Mouse (Mus musculus) thymus, postnatal 25 days (tissue): ENCODE results near the gene Dnm1.
"Not testable (repeated sequence)": the region's sequence is repeated elsewhere in the genome, so short reads cannot be mapped to it uniquely, and the experiment has no call there.

ENCODE experiments used
- DNase-seq: peaks from one replicate; pipeline ENCODE4 v3.0.0; 2022

The Dnm1 gene

GRCm38 (mm10) chr2:32308870-32309568 is 44.1 kb downstream of the Dnm1 start:
- DNase-seq, result no peak

- DNase-seq, result peak; percentile 54
Observed at GRCm38 (mm10) chr2:32307941-32308760, 45.0 kb downstream of the Dnm1 start.

- DNase-seq, result no peak
Observed at GRCm38 (mm10) chr2:32307247-32307798, 45.8 kb downstream of the Dnm1 start.

- DNase-seq, result no peak
Observed at GRCm38 (mm10) chr2:32306176-32306575, 47.0 kb downstream of the Dnm1 start.

GRCm38 (mm10) chr2:32305668-32306067 is 47.5 kb downstream of the Dnm1 start:
- DNase-seq, result no peak

GRCm38 (mm10) chr2:32304145-32304832 is 48.8 kb downstream of the Dnm1 start:
- peak; percentile 70 for DNase-seq

GRCm38 (mm10) chr2:32302952-32303351 is 50.2 kb downstream of the Dnm1 start:
- no peak for DNase-seq

- no peak for DNase-seq
Observed at GRCm38 (mm10) chr2:32299469-32299868, 53.7 kb downstream of the Dnm1 start.

- not testable (repeated sequence) for DNase-seq
Observed at GRCm38 (mm10) chr2:32295842-32296241, 57.3 kb downstream of the Dnm1 start.

- no peak for DNase-seq
Observed at GRCm38 (mm10) chr2:32295285-32295684, 57.9 kb downstream of the Dnm1 start.

- DNase-seq, result no peak
Observed at GRCm38 (mm10) chr2:32294348-32294747, 58.8 kb downstream of the Dnm1 start.

- DNase-seq, result no peak
Observed at GRCm38 (mm10) chr2:32289578-32289977, 63.6 kb downstream of the Dnm1 start.

- no peak for DNase-seq
Observed at GRCm38 (mm10) chr2:32288371-32288931, 64.7 kb downstream of the Dnm1 start.

GRCm38 (mm10) chr2:32287923-32288367 is 65.2 kb downstream of the Dnm1 start, which contains the start of gene Swi5:
Gene Swi5 (minus strand): TSS chr2:32288075.
- DNase-seq, result peak; percentile 96

GRCm38 (mm10) chr2:32287334-32287840 is 65.8 kb downstream of the Dnm1 start, which contains the start of gene Golga2:
Gene Golga2 (plus strand): TSS chr2:32287384.
- DNase-seq, result no peak

- DNase-seq, result no peak
Observed at GRCm38 (mm10) chr2:32283986-32284385, 69.2 kb downstream of the Dnm1 start.

GRCm38 (mm10) chr2:32282727-32283126 is 70.4 kb downstream of the Dnm1 start:
- DNase-seq, result peak; percentile 58

GRCm38 (mm10) chr2:32282289-32282688 is 70.8 kb downstream of the Dnm1 start:
- DNase-seq, result no peak

GRCm38 (mm10) chr2:32275823-32276222 is 77.3 kb downstream of the Dnm1 start:
- no peak for DNase-seq

GRCm38 (mm10) chr2:32260635-32261034 is 92.5 kb downstream of the Dnm1 start:
- DNase-seq, result peak; percentile 77

GRCm38 (mm10) chr2:32259657-32260417 is 93.3 kb downstream of the Dnm1 start, which contains the start of gene Uck1:
Gene Uck1 (minus strand): TSS chr2:32260159.
- peak; percentile 90 for DNase-seq
